Mouse (Mus musculus): Measurements from ENCODE around the gene Eif4g2. TPM values are rescaled to one million over a fixed set of nuclear protein-coding genes. Genes with fewer than 3 reads are reported as not detected.

Gene Eif4g2
- polyA plus RNA-seq, 1 experiment, result 161 TPM

- 34% methylated on average over 6 of the region's 6 CpGs for WGBS
- Histone ChIP-seq H3K4me3 (ENCODE audit: insufficient read depth, low read depth, low read length) (no peak overlapping the region), H3K27me3 (replicated peaks; ENCODE audit: control insufficient read depth, insufficient read depth, low read length) (no peaks in the 10 kb centered on the region), H3K4me1 (ENCODE audit: control insufficient read depth, insufficient read depth, low read length) (peaks cover 9% of the 10 kb centered on the region), H3K27ac (ENCODE audit: insufficient read depth, low read depth, low read length) (peak overlapping the region; percentile 80), H3K36me3 (ENCODE audit: control insufficient read depth, insufficient read depth, low read length) (peaks cover 6% of the 10 kb centered on the region)
- DNase-seq, result peak; percentile 89
- peak; percentile 86 for TF ChIP-seq CTCF (conservative IDR thresholded peaks at IDR 0.05; ENCODE audit: insufficient read depth, insufficient read length, low read depth, low read length)
- TF ChIP-seq POLR2A (IDR thresholded peaks at IDR 0.05; ENCODE audit: low read depth, low read length), result no peak
Observed at GRCm38 (mm10) chr7:111049652-111050421, 33.0 kb downstream of the Eif4g2 start.

GRCm38 (mm10) chr7:111048920-111049319 lies 33.9 kb downstream of the Eif4g2 start:
- DNase-seq, result peak; percentile 52
- Histone ChIP-seq H3K36me3 (ENCODE audit: control insufficient read depth, insufficient read depth, low read length) (peaks cover 9% of the 10 kb centered on the region), H3K27ac (ENCODE audit: insufficient read depth, low read depth, low read length) (peak overlapping the region; percentile 62; the same call in 1 of the 2 replicates), H3K27me3 (replicated peaks; ENCODE audit: control insufficient read depth, insufficient read depth, low read length) (no peaks in the 10 kb centered on the region), H3K4me3 (ENCODE audit: insufficient read depth, low read depth, low read length) (no peak overlapping the region), H3K4me1 (ENCODE audit: control insufficient read depth, insufficient read depth, low read length) (peaks cover 9% of the 10 kb centered on the region)
- no peak for TF ChIP-seq CTCF (conservative IDR thresholded peaks at IDR 0.05; ENCODE audit: insufficient read depth, insufficient read length, low read depth, low read length)
- no peak for TF ChIP-seq POLR2A (IDR thresholded peaks at IDR 0.05; ENCODE audit: low read depth, low read length)
- 65% methylated on average over 5 of the region's 5 CpGs for WGBS

- no peak for TF ChIP-seq CTCF (conservative IDR thresholded peaks at IDR 0.05; ENCODE audit: insufficient read depth, insufficient read length, low read depth, low read length)
- TF ChIP-seq POLR2A (IDR thresholded peaks at IDR 0.05; ENCODE audit: low read depth, low read length), result no peak
Observed at GRCm38 (mm10) chr7:111029046-111029553, 53.7 kb downstream of the Eif4g2 start.

GRCm38 (mm10) chr7:111028281-111029045 lies 54.4 kb downstream of the Eif4g2 start, which contains the start of gene Ctr9:
Gene Ctr9, plus strand, starts transcription at chr7:111028951.
- 5% methylated on average over 45 of the region's 45 CpGs for WGBS
- DNase-seq, result peak; percentile 96
- TF ChIP-seq CTCF (conservative IDR thresholded peaks at IDR 0.05; ENCODE audit: insufficient read depth, insufficient read length, low read depth, low read length), result no peak
- TF ChIP-seq POLR2A (IDR thresholded peaks at IDR 0.05; ENCODE audit: low read depth, low read length), result peak; percentile 72
- no peaks in the 10 kb centered on the region for H3K36me3 ChIP-seq (ENCODE audit: control insufficient read depth, insufficient read depth, low read length)
- H3K27ac ChIP-seq (ENCODE audit: insufficient read depth, low read depth, low read length), result peak within 1 kb of the TSS; percentile 92
- peak within 1 kb of the TSS; percentile 85 for H3K4me3 ChIP-seq (ENCODE audit: insufficient read depth, low read depth, low read length)
- H3K4me1 ChIP-seq (ENCODE audit: control insufficient read depth, insufficient read depth, low read length), result peaks cover 11% of the 10 kb centered on the region; the same call in 1 of the 2 replicates
- no peaks in the 10 kb centered on the region for H3K27me3 ChIP-seq (replicated peaks; ENCODE audit: control insufficient read depth, insufficient read depth, low read length)

More at GRCm38 (mm10) chr7:111029046-111029553, 53.7 kb downstream of the Eif4g2 start:
- Histone ChIP-seq H3K4me1 (ENCODE audit: control insufficient read depth, insufficient read depth, low read length) (peaks cover 8% of the 10 kb centered on the region; the same call in 1 of the 2 replicates), H3K27me3 (replicated peaks; ENCODE audit: control insufficient read depth, insufficient read depth, low read length) (no peaks in the 10 kb centered on the region), H3K27ac (ENCODE audit: insufficient read depth, low read depth, low read length) (peak overlapping the region; percentile 52), H3K36me3 (ENCODE audit: control insufficient read depth, insufficient read depth, low read length) (no peaks in the 10 kb centered on the region; the same call in none of the 2 replicates), H3K4me3 (ENCODE audit: insufficient read depth, low read depth, low read length) (peak overlapping the region; percentile 85)
- WGBS, result under 1% methylated on average over 29 of the region's 29 CpGs
- DNase-seq, result no peak

GRCm38 (mm10) chr7:111024912-111025311 lies 57.9 kb downstream of the Eif4g2 start:
- no peak overlapping the region for H3K4me3 ChIP-seq (ENCODE audit: insufficient read depth, low read depth, low read length)
- peaks cover 11% of the 10 kb centered on the region; the same call in 1 of the 2 replicates for H3K4me1 ChIP-seq (ENCODE audit: control insufficient read depth, insufficient read depth, low read length)
- H3K36me3 ChIP-seq (ENCODE audit: control insufficient read depth, insufficient read depth, low read length), result no peaks in the 10 kb centered on the region
- WGBS, result 58% methylated on average over 4 of the region's 4 CpGs
- TF ChIP-seq POLR2A (IDR thresholded peaks at IDR 0.05; ENCODE audit: low read depth, low read length) (no peak), CTCF (conservative IDR thresholded peaks at IDR 0.05; ENCODE audit: insufficient read depth, insufficient read length, low read depth, low read length) (no peak)
- H3K27me3 ChIP-seq (replicated peaks; ENCODE audit: control insufficient read depth, insufficient read depth, low read length), result no peaks in the 10 kb centered on the region
- H3K27ac ChIP-seq (ENCODE audit: insufficient read depth, low read depth, low read length), result no peak overlapping the region
- DNase-seq, result no peak

GRCm38 (mm10) chr7:111024068-111024594 lies 58.7 kb downstream of the Eif4g2 start:
- Histone ChIP-seq H3K27ac (ENCODE audit: insufficient read depth, low read depth, low read length) (peak overlapping the region; percentile 56; the same call in 1 of the 2 replicates), H3K4me1 (ENCODE audit: control insufficient read depth, insufficient read depth, low read length) (peaks cover 11% of the 10 kb centered on the region; the same call in 1 of the 2 replicates), H3K36me3 (ENCODE audit: control insufficient read depth, insufficient read depth, low read length) (no peaks in the 10 kb centered on the region), H3K4me3 (ENCODE audit: insufficient read depth, low read depth, low read length) (no peak overlapping the region), H3K27me3 (replicated peaks; ENCODE audit: control insufficient read depth, insufficient read depth, low read length) (no peaks in the 10 kb centered on the region)
- TF ChIP-seq POLR2A (IDR thresholded peaks at IDR 0.05; ENCODE audit: low read depth, low read length) (no peak), CTCF (conservative IDR thresholded peaks at IDR 0.05; ENCODE audit: insufficient read depth, insufficient read length, low read depth, low read length) (no peak)
- peak; percentile 75 for DNase-seq
- WGBS, result 32% methylated on average over 8 of the region's 8 CpGs

All from kidney, adult 2 months (tissue).